Mouse (Mus musculus): ENCODE measurements around the gene Ngp.

GRCm38 (mm10) chr9:110440049-110440448, 20.5 kb downstream of the Ngp start:
- TF ChIP-seq CTCF (IDR thresholded peaks at IDR 0.05; ENCODE audit: low read depth, low read length) (no peak), POLR2A (IDR thresholded peaks at IDR 0.05; ENCODE audit: extremely low read depth, insufficient read depth, low read length) (no peak)
